Mouse (Mus musculus) frontal cortex, adult 2 months (tissue): ENCODE results near the gene Odf4. TPM values are rescaled to one million over a fixed set of nuclear protein-coding genes. Genes with fewer than 3 reads are reported as not detected.
A peak's percentile ranks its signal among the peaks of the same experiment; 100 is the strongest.

Source experiments
- DNase-seq, 2 experiments: peaks; one replicate each; pipeline ENCODE4 v3.0.0; 2022; ENCODE audit warnings: low spot score in 1 of 2; ENCODE audit errors: extremely low spot score in 1 of 2
- polyA plus RNA-seq: library from polyadenylated mRNA; depleted of rRNA; stranded (reverse); fragments of >200 nt; gene quantifications from 2 replicates; pipeline ENCODE4 v1.2.3, GENCODE M21; 2012

Gene Odf4
- polyA plus RNA-seq, 1 experiment, result 0.82 TPM

- peak; percentile 69 to 93 for DNase-seq
These were observed 22.3 kb downstream of the Odf4 start for GRCm38 (mm10) chr11:68904375-68905137.

- DNase-seq, result no peak
These were observed 23.1 kb downstream of the Odf4 start for GRCm38 (mm10) chr11:68903775-68904174.

- no peak for DNase-seq
These were observed 24.1 kb downstream of the Odf4 start for GRCm38 (mm10) chr11:68902823-68903222.

GRCm38 (mm10) chr11:68902367-68902766, 24.5 kb downstream of the Odf4 start:
- DNase-seq, result no peak

- DNase-seq, result no peak
These were observed 24.9 kb downstream of the Odf4 start for GRCm38 (mm10) chr11:68902047-68902364.

GRCm38 (mm10) chr11:68901351-68902046, 25.4 kb downstream of the Odf4 start, which contains the start of gene Rpl26:
Gene Rpl26, plus strand, starts transcription at chr11:68901583.
- DNase-seq, result peak; percentile 97 to 100

- DNase-seq, result no peak
These were observed 26.1 kb downstream of the Odf4 start for GRCm38 (mm10) chr11:68900519-68901350.

GRCm38 (mm10) chr11:68899815-68900214, 27.1 kb downstream of the Odf4 start:
- no peak for DNase-seq

- no peak for DNase-seq
These were observed 28.1 kb downstream of the Odf4 start for GRCm38 (mm10) chr11:68898790-68899189.

- DNase-seq, result no peak
These were observed 29.0 kb downstream of the Odf4 start for GRCm38 (mm10) chr11:68897838-68898237.

GRCm38 (mm10) chr11:68897120-68897519, 29.8 kb downstream of the Odf4 start:
- DNase-seq, result peak in 1 of 2 experiments; percentile 47

GRCm38 (mm10) chr11:68896247-68896646, 30.6 kb downstream of the Odf4 start:
- no peak for DNase-seq

- DNase-seq, result no peak
These were observed 32.9 kb downstream of the Odf4 start for GRCm38 (mm10) chr11:68893911-68894464.

GRCm38 (mm10) chr11:68892233-68892832, 34.5 kb downstream of the Odf4 start:
- no peak for DNase-seq

- DNase-seq, result no peak
These were observed 35.1 kb downstream of the Odf4 start for GRCm38 (mm10) chr11:68891823-68892222.

- DNase-seq, result no peak
These were observed 36.3 kb downstream of the Odf4 start for GRCm38 (mm10) chr11:68890625-68891024.

GRCm38 (mm10) chr11:68888653-68889052, 38.2 kb downstream of the Odf4 start:
- no peak for DNase-seq

- DNase-seq, result no peak
These were observed 38.6 kb downstream of the Odf4 start, which contains the start of gene Rnf222 for GRCm38 (mm10) chr11:68888253-68888652. Gene Rnf222, plus strand, starts transcription at chr11:68888553.

- DNase-seq, result no peak
These were observed 40.8 kb downstream of the Odf4 start for GRCm38 (mm10) chr11:68886091-68886490.

- DNase-seq, result no peak
These were observed 42.5 kb downstream of the Odf4 start for GRCm38 (mm10) chr11:68884368-68884767.
